Mouse (Mus musculus) liver, embryonic 13.5 days (tissue): Measurements from ENCODE around the gene Gga1. TPM values are rescaled to one million over a fixed set of nuclear protein-coding genes. Genes with fewer than 3 reads are reported as not detected.

ENCODE experiments used
- ATAC-seq: fragments of 200-750 bp; cut with Nextera tagmentation; 2 replicates; pipeline ENCODE4 v1.8.0; 2017; ENCODE audit warnings: low read depth, mild to moderate bottlenecking, moderate number of reproducible peaks, moderate library complexity
- DNase-seq: peaks from one replicate; pipeline ENCODE4 v3.0.0; 2022
- H3K27ac ChIP-seq: fragments of 300-500 bp; sonication (generic); 2 replicates; pipeline ENCODE4 v1.5.1; 2015; ENCODE audit warnings: moderate library complexity, mild to moderate bottlenecking, inconsistent platforms
- H3K27me3 ChIP-seq: fragments of 300-500 bp; sonication (generic); 2 replicates; pipeline ENCODE4 v1.6.1; 2015; ENCODE audit warnings: mild to moderate bottlenecking, inconsistent platforms
- H3K36me3 ChIP-seq: fragments of 300-500 bp; sonication (generic); 2 replicates; pipeline ENCODE4 v1.6.1; 2015; ENCODE audit warnings: mild to moderate bottlenecking, inconsistent platforms
- H3K4me1 ChIP-seq: fragments of 300-500 bp; sonication (generic); replicated peaks from 2 replicates; pipeline ENCODE4 v1.6.1; 2015; ENCODE audit warnings: inconsistent platforms
- H3K4me2 ChIP-seq: fragments of 300-500 bp; sonication (generic); 2 replicates; pipeline ENCODE4 v1.6.1; 2015; ENCODE audit warnings: inconsistent platforms, mild to moderate bottlenecking, moderate library complexity
- H3K4me3 ChIP-seq: fragments of 300-500 bp; sonication (generic); replicated peaks from 2 replicates; pipeline ENCODE4 v1.5.1; 2015; ENCODE audit warnings: mild to moderate bottlenecking, inconsistent platforms
- H3K9ac ChIP-seq: fragments of 300-500 bp; sonication (generic); 2 replicates; pipeline ENCODE4 v1.6.1; 2015; ENCODE audit warnings: mild to moderate bottlenecking, inconsistent platforms
- H3K9me3 ChIP-seq: fragments of 300-500 bp; sonication (generic); replicated peaks from 2 replicates; pipeline ENCODE4 v1.6.1; 2016; ENCODE audit warnings: inconsistent platforms
- WGBS: fragments of 180-500 bp; shearing (Covaris S2); methylation state at CpG from one replicate; pipeline ENCODE4 v1.1.7; 2015; ENCODE audit not compliant: insufficient replicate concordance; 5-methylcytosine and 5-hydroxymethylcytosine counted together
- polyA plus RNA-seq: library from polyadenylated mRNA; unstranded; fragments of >200 nt; fragmentation: Nextera tagmentation; extraction: Ambion mirVana; gene quantifications from 2 replicates; pipeline ENCODE4 v1.2.1, GENCODE M21; 2015

Gga1 gene
- polyA plus RNA-seq, 1 experiment from 2014 or later: 20.7 TPM

DNA sequence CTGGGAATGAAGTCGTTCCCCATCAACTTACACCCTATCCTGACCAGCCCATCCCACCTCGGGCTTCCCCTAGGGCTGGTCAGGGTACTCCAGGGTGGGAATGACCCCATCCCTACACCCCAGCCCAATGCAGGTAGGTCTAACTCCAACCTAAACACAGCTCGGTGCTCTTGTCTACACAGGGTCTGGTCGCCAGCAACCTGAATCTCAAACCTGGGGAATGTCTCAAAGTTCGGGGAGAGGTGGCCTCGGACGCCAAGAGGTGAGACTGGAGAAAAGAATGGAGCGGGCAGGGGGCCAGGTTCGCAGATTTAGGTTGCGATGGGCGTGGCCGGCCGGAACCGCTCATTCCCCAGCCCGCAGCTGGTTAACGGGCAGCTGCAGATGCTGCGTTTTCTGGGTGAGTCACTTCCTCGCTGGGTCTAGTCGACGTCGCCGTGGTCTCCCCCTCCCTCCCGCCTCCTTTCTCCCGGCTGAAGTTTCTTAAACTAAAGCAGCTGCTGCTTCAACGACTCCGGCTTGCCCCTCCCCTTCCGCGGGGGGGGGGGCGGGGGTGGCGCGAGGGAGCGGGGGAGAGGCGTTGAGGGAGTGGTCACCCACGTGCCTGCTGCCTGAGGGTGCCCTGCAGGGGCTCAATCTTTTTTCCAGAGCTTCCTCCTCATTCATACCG is 50.9 kb downstream of the Gga1 start:
- DNase-seq (peak; percentile 69), ATAC-seq (peak; percentile 10; the same call in 1 of the 2 replicates)
- WGBS: under 1% methylated on average over 25 of the region's 35 CpGs
- Histone ChIP-seq H3K4me3 (peak overlapping the region; percentile 67), H3K9me3 (no peaks in the 10 kb centered on the region), H3K36me3 (peaks cover 13% of the 10 kb centered on the region), H3K4me1 (peaks cover 90% of the 10 kb centered on the region), H3K27ac (peak overlapping the region; percentile 99), H3K4me2 (peak overlapping the region; percentile 95), H3K9ac (peak overlapping the region; percentile 78), H3K27me3 (no peaks in the 10 kb centered on the region)

DNA sequence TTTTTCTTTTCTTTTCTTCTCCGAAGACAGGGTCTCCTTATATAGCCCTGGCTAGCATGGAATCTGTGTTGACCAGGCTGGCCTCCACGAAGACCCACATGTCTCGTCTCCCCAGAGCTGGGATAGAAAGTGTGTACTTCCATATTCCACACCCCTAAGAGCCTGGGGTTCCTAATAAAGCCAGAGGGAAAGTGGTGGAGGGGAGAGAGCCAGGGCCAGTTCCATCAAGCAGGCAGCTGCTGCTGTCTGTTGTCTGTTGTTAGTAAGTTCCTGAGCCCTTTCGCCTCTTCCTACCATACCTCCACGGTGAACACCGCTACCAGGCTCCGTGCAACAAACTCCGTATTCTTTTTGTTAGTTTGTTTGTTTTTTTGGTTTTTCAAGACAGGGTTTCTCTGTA is 51.5 kb downstream of the Gga1 start:
- peaks cover 13% of the 10 kb centered on the region for H3K36me3 ChIP-seq
- H3K27me3 ChIP-seq: no peaks in the 10 kb centered on the region
- DNase-seq (no peak), ATAC-seq (no peak)
- H3K9ac ChIP-seq: peak overlapping the region; percentile 78; the same call in 1 of the 2 replicates
- H3K4me1 ChIP-seq: peaks cover 90% of the 10 kb centered on the region
- 46% methylated on average over 8 of the region's 8 CpGs for WGBS
- H3K9me3 ChIP-seq: no peaks in the 10 kb centered on the region
- H3K4me2 ChIP-seq: peak overlapping the region; percentile 95
- peak overlapping the region; percentile 99 for H3K27ac ChIP-seq
- peak overlapping the region; percentile 67 for H3K4me3 ChIP-seq

DNA sequence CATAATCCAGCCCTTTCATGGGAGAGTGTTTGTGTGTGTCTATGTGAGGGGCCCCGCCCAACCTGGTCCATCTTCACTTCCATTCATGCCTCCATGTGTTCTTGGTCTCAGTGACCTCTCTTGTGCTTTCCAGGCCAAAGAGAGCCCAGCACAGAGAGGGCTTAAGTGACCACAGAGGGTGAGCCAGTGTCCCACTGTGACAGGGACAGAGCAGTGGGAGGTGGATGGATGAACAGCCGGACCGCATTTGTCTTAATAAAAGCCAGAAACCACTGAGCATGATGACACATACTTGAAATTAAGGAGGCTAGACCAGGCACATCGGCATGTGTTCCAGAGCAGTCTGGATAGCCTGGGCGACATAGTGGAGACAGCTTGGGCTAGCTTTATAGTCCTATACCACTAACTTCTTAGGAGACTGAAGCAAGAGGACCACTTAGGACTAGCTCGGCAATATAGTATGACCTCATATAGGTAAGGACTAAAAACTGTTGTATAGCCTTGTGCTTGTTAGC is 53.3 kb downstream of the Gga1 start:
- Histone ChIP-seq H3K4me3 (no peak overlapping the region), H3K27ac (peak overlapping the region; percentile 66), H3K4me2 (no peak overlapping the region), H3K36me3 (peaks cover 13% of the 10 kb centered on the region), H3K9me3 (no peaks in the 10 kb centered on the region), H3K9ac (no peak overlapping the region), H3K27me3 (no peaks in the 10 kb centered on the region), H3K4me1 (peaks cover 84% of the 10 kb centered on the region)
- DNase-seq (no peak), ATAC-seq (no peak)
- 83% methylated on average over 6 of the region's 6 CpGs for WGBS

DNA sequence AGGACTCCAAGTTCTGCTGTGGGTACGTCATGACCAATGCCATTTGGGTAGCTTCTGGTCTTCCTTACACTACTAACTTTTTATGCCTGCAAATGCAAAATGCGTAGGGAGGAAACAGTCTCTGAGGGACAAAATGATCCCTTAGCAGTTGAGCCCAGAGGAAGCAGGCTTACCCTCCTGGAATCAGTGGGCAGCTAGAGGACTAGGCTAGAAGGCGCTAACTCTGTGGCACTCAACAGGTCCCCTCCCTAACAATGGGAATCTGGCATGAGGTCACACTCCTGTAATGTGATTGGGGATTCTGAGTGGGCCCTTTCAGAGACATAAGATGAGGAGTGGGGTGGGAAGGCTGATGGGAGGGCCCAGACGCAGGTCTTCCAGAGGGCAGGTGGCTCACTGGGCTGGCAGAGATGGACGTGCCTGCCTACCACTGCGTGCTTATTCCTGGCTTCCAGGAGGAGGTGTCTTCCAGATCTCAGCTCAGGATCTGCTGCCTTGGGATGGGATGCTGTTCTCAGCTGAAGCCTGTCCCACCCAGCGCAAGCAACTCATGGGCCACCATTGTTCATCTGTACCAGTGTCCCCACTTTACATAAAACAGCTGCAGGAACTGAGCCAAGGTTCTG is 53.9 kb downstream of the Gga1 start:
- Histone ChIP-seq H3K36me3 (peaks cover 13% of the 10 kb centered on the region), H3K27me3 (no peaks in the 10 kb centered on the region), H3K9ac (peak overlapping the region; percentile 22; the same call in 1 of the 2 replicates), H3K9me3 (no peaks in the 10 kb centered on the region), H3K27ac (peak overlapping the region; percentile 66), H3K4me3 (no peak overlapping the region), H3K4me2 (no peak overlapping the region), H3K4me1 (peaks cover 84% of the 10 kb centered on the region)
- ATAC-seq (no peak), DNase-seq (no peak)
- WGBS: 91% methylated on average over 7 of the region's 7 CpGs

DNA sequence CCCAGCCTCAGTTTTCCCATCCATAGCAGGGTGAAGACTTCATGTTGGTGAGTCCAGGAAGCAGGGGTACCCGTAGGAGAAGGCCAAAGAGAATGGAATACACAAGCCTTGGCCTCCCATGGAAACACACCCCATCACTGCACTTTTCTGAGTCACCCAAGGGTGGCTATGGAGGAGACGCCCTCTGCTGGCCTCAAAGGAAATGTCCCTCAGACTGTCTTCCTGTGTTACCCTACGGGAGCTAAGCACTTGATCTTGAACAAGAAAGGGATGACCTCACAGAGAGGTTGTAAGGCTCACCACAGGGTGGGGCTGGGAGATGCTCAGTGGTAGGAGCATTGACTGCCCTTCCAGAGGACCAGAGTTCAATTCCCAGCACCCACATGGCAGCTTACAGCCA is 54.6 kb downstream of the Gga1 start:
- ATAC-seq (peak; percentile 46), DNase-seq (peak; percentile 67)
- no peaks in the 10 kb centered on the region for H3K9me3 ChIP-seq
- H3K4me2 ChIP-seq: no peak overlapping the region
- H3K4me3 ChIP-seq: no peak overlapping the region
- no peaks in the 10 kb centered on the region for H3K27me3 ChIP-seq
- peaks cover 84% of the 10 kb centered on the region for H3K4me1 ChIP-seq
- peak overlapping the region; percentile 66 for H3K27ac ChIP-seq
- WGBS: 8% methylated on average over 3 of the region's 3 CpGs
- peak overlapping the region; percentile 22; the same call in 1 of the 2 replicates for H3K9ac ChIP-seq
- peaks cover 13% of the 10 kb centered on the region for H3K36me3 ChIP-seq

DNA sequence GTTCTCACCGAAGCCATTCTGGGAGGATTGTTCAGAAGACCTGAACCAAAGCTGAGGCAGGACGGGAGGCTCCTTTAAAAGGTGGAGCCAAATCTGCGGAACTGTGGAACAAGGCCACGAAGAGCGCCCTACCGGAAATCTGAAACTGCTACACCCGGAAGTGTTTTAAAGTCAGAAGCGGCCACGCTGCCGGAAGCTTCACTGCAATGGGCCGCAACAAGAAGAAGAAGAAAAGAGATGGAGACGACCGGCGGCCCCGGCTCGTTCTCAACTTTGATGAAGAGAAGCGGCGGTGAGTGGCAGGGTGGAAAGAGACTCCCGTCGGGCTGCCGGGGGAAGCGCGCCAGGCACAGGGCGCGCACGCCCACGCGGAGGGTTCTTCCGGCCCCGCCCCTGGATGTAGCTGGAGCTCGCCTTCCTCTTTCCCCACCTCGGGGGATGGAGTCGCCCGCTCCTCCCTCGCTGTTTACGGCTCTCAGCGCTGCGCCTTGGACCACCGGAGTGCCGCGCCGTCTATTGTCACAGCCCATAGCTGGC is 57.9 kb downstream of the Gga1 start, which contains the start of gene Nol12:
Gene Nol12, plus strand, starts transcription at position 150 of the 537 bp plus-strand sequence.
- Histone ChIP-seq H3K9ac (peak within 1 kb of the TSS; percentile 83), H3K27ac (peak within 1 kb of the TSS; percentile 83), H3K27me3 (no peaks in the 10 kb centered on the region), H3K4me1 (peaks cover 70% of the 10 kb centered on the region), H3K9me3 (no peaks in the 10 kb centered on the region), H3K36me3 (peaks cover 38% of the 10 kb centered on the region), H3K4me3 (peak within 1 kb of the TSS; percentile 80), H3K4me2 (peak within 1 kb of the TSS; percentile 89)
- under 1% methylated on average over 42 of the region's 42 CpGs for WGBS
- ATAC-seq: peak; percentile 79
- peak; percentile 76 for DNase-seq

DNA sequence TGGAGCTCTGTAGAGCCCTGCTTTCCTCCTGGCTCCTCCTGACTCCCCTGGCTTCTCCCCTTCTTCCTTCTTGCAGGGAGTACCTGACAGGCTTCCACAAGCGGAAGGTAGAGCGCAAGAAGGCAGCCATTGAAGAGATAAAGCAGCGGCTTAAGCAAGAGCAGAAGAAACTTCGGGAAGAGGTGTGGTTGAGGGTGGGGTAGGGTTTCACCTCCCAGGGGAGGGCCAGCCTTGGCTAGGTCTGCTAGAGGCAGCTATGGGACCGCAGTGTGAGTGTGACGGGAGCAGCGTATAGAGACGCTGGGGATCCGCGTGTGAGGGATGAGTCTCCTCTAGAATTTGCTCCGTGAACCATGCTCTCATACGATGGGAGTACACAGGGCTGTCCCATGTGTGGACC is 59.4 kb downstream of the Gga1 start:
- ATAC-seq (peak; percentile 72), DNase-seq (peak; percentile 44)
- Histone ChIP-seq H3K4me1 (peaks cover 56% of the 10 kb centered on the region), H3K27ac (peak overlapping the region; percentile 83), H3K36me3 (peaks cover 48% of the 10 kb centered on the region), H3K9me3 (no peaks in the 10 kb centered on the region), H3K4me3 (peak overlapping the region; percentile 80), H3K27me3 (no peaks in the 10 kb centered on the region), H3K9ac (peak overlapping the region; percentile 83), H3K4me2 (peak overlapping the region; percentile 89)
- 63% methylated on average over 12 of the region's 12 CpGs for WGBS

DNA sequence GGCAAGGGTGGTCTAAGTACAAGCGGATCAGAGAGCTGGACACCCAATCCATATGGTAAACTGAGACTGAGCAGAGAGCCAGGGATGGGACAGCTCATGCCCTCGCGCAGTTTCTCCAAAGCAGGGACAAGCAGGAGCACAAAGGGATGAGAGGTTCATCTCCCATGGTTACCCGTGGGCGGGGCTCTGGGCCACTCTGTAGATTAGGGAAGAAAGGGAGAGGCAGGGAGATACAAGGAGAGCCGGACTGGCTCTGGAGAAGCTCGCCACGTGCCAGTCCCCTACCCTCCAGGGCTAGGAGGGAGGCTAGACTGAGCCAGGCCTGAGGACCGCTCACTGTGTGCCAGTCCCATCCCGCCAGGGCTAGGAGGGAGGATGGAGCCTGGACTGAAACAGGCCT is 60.3 kb downstream of the Gga1 start:
- Histone ChIP-seq H3K4me3 (no peak overlapping the region), H3K36me3 (peaks cover 54% of the 10 kb centered on the region), H3K9ac (peak overlapping the region; percentile 83; the same call in 1 of the 2 replicates), H3K27me3 (no peaks in the 10 kb centered on the region), H3K27ac (peak overlapping the region; percentile 83), H3K4me1 (peaks cover 53% of the 10 kb centered on the region), H3K9me3 (no peaks in the 10 kb centered on the region), H3K4me2 (peak overlapping the region; percentile 89)
- 88% methylated on average over 10 of the region's 10 CpGs for WGBS
- ATAC-seq (no peak), DNase-seq (no peak)

DNA sequence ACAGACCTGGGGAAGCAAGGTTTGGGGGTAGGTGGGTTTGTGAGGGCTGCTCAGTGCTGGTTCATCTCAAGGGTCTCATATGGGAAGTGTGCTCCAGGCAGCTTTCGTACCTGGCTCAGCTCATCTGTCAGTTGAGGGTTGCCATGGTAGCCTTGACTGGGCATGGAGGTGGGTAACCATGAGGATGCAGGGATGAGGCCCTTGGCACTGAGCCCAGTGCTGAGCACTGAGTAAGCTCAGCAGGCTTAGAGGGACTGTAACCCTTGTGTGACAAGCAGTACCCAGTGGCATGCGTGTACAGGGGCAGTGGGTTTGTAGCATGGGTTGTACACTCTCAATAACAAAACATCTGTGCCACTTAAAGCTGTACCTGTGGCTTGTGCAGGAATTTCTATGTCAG is 61.0 kb downstream of the Gga1 start:
- Histone ChIP-seq H3K9me3 (no peaks in the 10 kb centered on the region), H3K9ac (no peak overlapping the region), H3K27me3 (no peaks in the 10 kb centered on the region), H3K4me1 (peaks cover 55% of the 10 kb centered on the region), H3K36me3 (peaks cover 54% of the 10 kb centered on the region), H3K4me2 (no peak overlapping the region), H3K4me3 (no peak overlapping the region), H3K27ac (no peak overlapping the region)
- 82% methylated on average over 2 of the region's 2 CpGs for WGBS
- no peak for ATAC-seq
- DNase-seq: no peak

DNA sequence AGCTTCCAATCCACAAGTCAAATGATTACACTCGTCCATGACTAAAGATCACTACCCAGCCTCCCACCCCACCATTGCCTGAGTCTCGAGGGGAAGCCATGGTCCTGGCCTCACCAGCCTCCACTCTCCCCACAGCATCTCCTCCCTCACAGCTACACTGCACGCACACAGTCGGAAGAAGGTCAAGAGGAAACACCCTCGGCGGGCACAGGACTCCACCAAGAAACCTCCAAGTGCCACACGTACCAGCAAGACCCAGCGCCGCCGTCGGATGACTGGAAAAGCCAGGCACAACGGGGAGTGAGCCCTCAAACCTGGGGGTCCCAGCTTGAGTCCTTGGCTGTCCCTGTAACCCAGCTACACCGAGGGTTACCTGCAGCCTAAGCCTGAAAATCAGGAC is 63.3 kb downstream of the Gga1 start:
- no peaks in the 10 kb centered on the region for H3K27me3 ChIP-seq
- peaks cover 54% of the 10 kb centered on the region for H3K36me3 ChIP-seq
- no peak overlapping the region for H3K4me2 ChIP-seq
- peaks cover 40% of the 10 kb centered on the region for H3K4me1 ChIP-seq
- H3K4me3 ChIP-seq: no peak overlapping the region
- 90% methylated on average over 13 of the region's 13 CpGs for WGBS
- H3K9me3 ChIP-seq: no peaks in the 10 kb centered on the region
- DNase-seq (no peak), ATAC-seq (no peak)
- no peak overlapping the region for H3K27ac ChIP-seq
- H3K9ac ChIP-seq: no peak overlapping the region

DNA sequence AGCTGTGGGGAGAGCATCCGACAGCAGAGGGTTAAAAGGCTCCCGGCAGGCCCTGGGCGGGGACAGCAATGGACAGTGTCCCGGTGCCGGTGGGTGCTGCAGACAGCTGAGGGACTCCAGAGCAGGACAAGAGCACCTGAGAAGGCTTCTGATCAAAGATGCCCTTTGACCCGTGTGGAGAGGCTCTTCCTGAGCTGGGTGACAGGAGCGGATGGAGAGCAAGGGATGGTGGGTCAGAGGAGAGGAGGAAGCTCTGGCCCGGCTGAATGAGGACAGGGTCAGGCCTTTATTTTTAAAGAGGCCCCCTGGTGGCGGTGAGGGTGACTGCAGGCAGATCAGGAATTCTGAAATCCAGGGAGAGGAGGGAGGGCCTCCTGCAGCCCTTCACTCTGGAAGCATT is 65.7 kb downstream of the Gga1 start:
- ATAC-seq (peak; percentile 62), DNase-seq (peak; percentile 56)
- Histone ChIP-seq H3K9me3 (no peaks in the 10 kb centered on the region), H3K9ac (peak overlapping the region; percentile 33; the same call in 1 of the 2 replicates), H3K27ac (no peak overlapping the region), H3K27me3 (peaks cover 23% of the 10 kb centered on the region), H3K36me3 (peaks cover 43% of the 10 kb centered on the region), H3K4me3 (peak overlapping the region; percentile 35; the same call in 1 of the 2 replicates), H3K4me2 (peak overlapping the region; percentile 57), H3K4me1 (peaks cover 28% of the 10 kb centered on the region)
- 10% methylated on average over 9 of the region's 9 CpGs for WGBS
